Mouse (Mus musculus) cerebellum, postnatal 10 days (tissue): ENCODE data around the gene Gm36176.
A peak's percentile ranks its signal among the peaks of the same experiment; 100 is the strongest.

Experiments
- DNase-seq, 2 experiments: peaks; one replicate each; pipeline ENCODE4 v3.0.0; 2021; ENCODE audit warnings: mixed read lengths in 2 of 2

Gene Gm36176

DNA sequence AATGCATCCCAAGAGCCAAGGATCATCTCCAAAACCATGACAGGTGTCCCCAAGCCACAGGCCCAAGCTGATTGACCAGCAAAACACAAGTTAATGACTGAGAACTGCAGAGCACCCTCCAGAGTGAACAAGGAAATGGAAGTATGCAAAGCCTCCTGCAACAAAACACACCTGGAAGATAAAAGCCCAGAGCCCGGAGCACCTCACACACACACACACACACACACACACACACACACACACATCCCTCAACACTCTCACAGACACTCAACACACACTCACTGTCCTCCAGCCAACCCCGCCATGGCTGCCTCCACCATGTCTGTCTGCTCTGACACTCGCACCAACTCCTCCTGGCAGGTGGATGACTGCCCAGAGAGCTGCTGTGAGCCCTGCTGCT is at the start of gene Gm36176:
Gene Gm36176 (plus strand): TSS at position 301 of the 400 bp plus-strand sequence.
- no peak for DNase-seq

GRCm38 (mm10) chr10:77797677-77798076 is 48.9 kb upstream of the Gm36176 start:
- no peak for DNase-seq

DNA sequence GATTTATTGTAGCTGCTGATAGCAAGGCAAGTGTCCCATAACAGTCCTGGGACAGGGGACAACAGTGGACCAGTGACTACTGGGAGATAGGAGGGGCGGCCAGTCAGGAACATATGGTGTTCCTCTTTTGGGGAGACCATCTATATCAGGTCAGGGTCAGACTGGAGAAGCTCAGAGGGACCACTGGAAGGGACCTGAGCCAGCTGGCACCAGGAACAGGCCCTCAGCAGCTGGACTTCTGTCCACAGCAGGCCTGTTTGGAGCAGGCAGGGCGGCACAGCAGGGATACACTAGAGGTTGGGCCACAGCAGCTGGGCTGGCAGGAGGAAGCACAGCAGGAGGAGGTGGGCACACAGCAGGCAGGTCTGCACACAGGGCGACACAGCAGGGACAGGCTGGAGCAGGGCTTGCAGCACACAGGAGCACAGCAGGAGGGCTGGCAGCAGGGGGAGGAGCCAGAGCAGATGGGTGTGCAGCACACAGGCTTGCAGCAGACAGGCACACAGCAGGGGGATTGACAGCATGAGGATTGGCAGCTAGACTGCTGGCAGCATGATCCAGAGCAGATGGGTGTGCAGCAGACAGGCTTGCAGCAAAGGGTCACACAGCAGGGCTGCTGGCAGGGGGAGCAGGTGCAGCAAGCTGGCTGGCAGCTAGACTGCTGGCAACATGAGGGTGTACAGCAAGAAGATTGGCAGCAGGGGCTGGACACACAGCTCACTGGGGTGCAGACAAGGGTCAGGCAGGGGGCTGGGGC is 48.3 kb upstream of the Gm36176 start:
- peak; percentile 53 to 61 for DNase-seq

DNA sequence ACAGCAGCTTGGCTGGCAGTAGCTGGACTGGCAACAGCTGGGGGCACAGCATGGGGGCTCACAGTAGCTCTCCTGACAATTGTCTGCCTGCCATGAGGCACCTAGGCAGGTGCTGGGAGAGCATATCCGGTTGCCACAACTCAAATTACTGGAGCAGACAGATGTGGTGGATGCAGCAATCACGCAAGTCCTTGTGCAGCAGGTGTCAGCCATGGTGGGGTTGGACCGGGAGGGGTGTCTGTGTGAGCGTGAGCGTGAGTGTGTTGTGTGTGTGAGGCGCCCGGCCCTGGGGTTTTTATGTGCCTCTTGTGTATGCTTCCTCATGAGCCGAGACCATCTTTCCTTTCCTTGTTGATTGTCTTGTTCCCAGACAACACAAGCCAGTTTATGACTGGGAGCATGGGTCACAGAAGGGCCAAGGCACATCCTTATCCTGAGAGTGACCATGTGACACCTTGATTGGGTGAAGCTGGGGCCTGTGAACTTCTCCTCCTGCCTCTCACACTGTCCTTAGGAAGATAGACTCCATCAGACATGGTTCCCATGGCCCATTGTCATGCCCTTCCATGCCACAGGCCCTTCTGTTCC is 47.6 kb upstream of the Gm36176 start, which contains the start of gene Gm19668:
Gene Gm19668 (minus strand): TSS at position 213 of the 588 bp plus-strand sequence.
- DNase-seq, result no peak

DNA sequence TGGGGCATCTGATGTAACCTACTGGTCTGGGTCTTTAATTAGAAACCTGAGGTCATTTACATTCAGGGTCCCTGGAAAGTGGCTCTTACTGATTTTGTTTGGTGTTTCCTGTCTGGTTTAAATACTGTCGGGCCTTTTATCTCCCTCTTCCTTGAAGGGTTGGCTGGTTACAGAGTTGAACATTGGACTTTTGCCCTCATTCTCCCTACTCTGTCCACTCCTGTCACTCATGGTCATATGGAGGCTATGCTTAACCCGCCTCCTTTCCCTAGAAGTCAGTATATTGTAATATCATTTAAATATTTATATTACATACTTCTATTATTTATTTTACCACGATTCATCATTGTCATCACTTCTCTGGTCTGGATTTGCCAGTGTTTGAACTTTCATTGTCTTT is 42.5 kb upstream of the Gm36176 start:
- no peak for DNase-seq

DNA sequence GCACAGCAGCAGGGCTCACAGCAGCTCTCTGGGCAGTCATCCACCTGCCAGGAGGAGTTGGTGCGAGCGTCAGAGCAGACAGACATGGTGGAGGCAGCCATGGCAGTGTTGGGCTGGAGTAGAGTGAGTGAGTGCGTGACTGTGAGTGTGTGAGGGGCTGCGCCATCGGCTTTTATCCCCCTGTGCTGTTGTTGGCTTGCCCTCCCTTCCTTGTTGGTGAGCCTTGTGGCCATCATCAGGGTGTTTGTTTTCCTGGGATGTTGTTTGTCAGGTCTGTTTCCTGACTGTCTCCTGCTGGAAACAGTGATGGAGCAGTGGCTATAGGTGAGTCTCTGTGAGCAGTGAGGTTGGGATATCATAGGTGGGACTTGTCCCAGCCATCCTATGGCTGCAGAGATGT is 34.9 kb upstream of the Gm36176 start, which contains the start of gene Gm9507:
Gene Gm9507 (minus strand): TSS at position 101 of the 400 bp plus-strand sequence.
- DNase-seq, result no peak

GRCm38 (mm10) chr10:77814382-77814781 is 32.2 kb upstream of the Gm36176 start, which contains the start of gene Gm2696:
Gene Gm2696 (plus strand): TSS chr10:77814682.
- no peak for DNase-seq

- peak in 1 of 2 experiments; percentile 26 for DNase-seq
These were observed 31.1 kb upstream of the Gm36176 start for GRCm38 (mm10) chr10:77815514-77815913.

DNA sequence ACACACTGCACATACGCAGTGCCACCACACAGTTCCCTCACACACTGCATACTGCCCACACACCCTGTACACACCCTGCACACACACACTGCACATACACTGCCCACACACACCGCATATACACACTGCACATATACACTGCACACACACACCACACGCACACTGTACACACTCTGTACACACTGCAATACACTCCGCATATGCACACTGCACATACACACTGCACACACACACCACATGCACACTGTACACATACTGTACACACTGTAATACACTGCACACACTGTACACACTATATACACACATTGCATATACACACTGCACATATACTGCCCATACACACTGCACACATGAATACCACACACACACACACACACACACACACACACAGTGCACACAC is 28.1 kb upstream of the Gm36176 start:
- DNase-seq, result no peak

GRCm38 (mm10) chr10:77819203-77819602 is 27.4 kb upstream of the Gm36176 start:
- no peak for DNase-seq

GRCm38 (mm10) chr10:77826951-77827350 is 19.7 kb upstream of the Gm36176 start, which contains the start of gene Krtap10-4:
Gene Krtap10-4 (minus strand): TSS chr10:77827095.
- no peak for DNase-seq

GRCm38 (mm10) chr10:77835647-77836046 is 11.0 kb upstream of the Gm36176 start, which contains the start of gene Krtap10-10:
Gene Krtap10-10 (plus strand): TSS chr10:77835947.
- no peak for DNase-seq

- DNase-seq, result no peak
These were observed 7.6 kb upstream of the Gm36176 start for GRCm38 (mm10) chr10:77839006-77839405.

- peak; percentile 64 to 77 for DNase-seq
These were observed 358 bp downstream of the Gm36176 start for GRCm38 (mm10) chr10:77846961-77847360.

- DNase-seq, result no peak
These were observed 935 bp downstream of the Gm36176 start for GRCm38 (mm10) chr10:77847538-77847937.

GRCm38 (mm10) chr10:77852559-77852958 is 6.0 kb downstream of the Gm36176 start, which contains the start of gene Gm10318:
Gene Gm10318 (plus strand): TSS chr10:77852859.
- DNase-seq, result no peak

DNA sequence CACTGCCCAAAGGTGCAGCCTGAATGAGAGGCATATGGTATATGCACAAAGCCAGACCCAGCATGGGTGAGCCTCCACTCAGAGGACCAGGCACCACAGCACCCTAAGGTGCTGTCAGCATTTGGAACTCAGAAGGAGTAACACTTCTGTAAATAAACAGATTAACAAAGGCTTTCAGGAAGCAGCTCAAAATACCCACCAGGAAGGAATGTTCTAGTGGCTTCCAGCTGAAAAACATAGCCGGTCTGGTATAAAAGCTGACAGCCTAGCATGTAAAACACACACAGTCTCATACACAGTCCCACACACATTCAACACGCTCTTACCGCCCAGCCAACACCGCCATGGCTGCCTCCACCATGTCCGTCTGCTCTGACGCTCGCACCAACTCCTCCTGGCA is 15.1 kb downstream of the Gm36176 start, which contains the start of gene Gm3285:
Gene Gm3285 (plus strand): TSS at position 301 of the 400 bp plus-strand sequence.
- no peak for DNase-seq

GRCm38 (mm10) chr10:77864067-77864761 is 17.6 kb downstream of the Gm36176 start:
- DNase-seq, result no peak

GRCm38 (mm10) chr10:77864762-77865143 is 18.1 kb downstream of the Gm36176 start:
- peak; percentile 26 to 32 for DNase-seq

GRCm38 (mm10) chr10:77867546-77867945 is 20.9 kb downstream of the Gm36176 start:
- no peak for DNase-seq

GRCm38 (mm10) chr10:77869651-77870050 is 23.0 kb downstream of the Gm36176 start:
- no peak for DNase-seq

GRCm38 (mm10) chr10:77878985-77879384 is 32.4 kb downstream of the Gm36176 start:
- peak; percentile 50 to 52 for DNase-seq

GRCm38 (mm10) chr10:77880305-77880704 is 33.7 kb downstream of the Gm36176 start:
- DNase-seq, result no peak
